Mouse (Mus musculus) lung, adult 2 months (tissue): ENCODE results near the gene Ccdc85a.

Source experiments
- CTCF ChIP-seq: fragments of 200-500 bp; IDR thresholded peaks from 2 replicates; pipeline ENCODE4 v1.5.1; 2011; ENCODE audit warnings: mild to moderate bottlenecking, low read length, control low read depth; ENCODE audit not compliant: insufficient read depth
- POLR2A ChIP-seq: fragments of 200-500 bp; IDR thresholded peaks from 2 replicates; pipeline ENCODE4 v1.6.1; 2011; ENCODE audit warnings: low read depth, mild to moderate bottlenecking, control low read depth, low read length, borderline replicate concordance; ENCODE audit errors: extremely low read depth

- TF ChIP-seq CTCF (no peak), POLR2A (no peak)
Observed at GRCm38 (mm10) chr11:28465726-28466125, 118.4 kb downstream of the Ccdc85a start.
